In the genomic region with DNA sequence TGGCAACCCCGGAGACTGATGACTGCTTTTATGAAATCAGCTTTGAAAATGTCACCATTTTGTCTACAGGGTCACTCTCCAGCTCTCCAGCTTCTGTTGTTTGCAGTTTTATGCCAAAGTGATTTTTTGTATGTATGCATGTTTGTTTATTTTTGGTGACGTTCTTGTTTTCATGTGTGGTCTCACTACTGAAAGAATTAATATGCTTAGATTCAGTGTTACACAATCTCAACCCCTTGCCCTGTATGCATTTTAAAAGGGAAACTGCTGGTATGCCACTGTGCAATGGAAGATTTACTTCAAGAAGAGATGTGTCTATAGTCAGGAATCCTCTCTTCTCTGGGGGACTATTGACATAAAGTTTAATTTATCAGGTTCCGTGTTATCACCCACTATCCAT, we compare ENCODE assay signal across 24 mouse cellular contexts. TPM values are rescaled to one million over a fixed set of nuclear protein-coding genes. Genes with fewer than 3 reads are reported as not detected.
"Had no signal": no experiment of that assay in that cellular context is flagged by ENCODE, and none has a peak within 500 bp of the region (broad histone marks: within the 10 kb centered on the region; RNA-seq: fewer than 3 reads in every experiment).

No protein-coding gene starts in this region.

- H3K27ac ChIP-seq: hindbrain, postnatal 0 days; left cerebral cortex, adult 2 months; liver, embryonic 13.5 days; midbrain, embryonic 10.5 days; midbrain, embryonic 13.5 days; neural tube, embryonic 13.5 days; stomach, embryonic 15.5 days had no signal

- H3K4me2 ChIP-seq: liver, embryonic 13.5 days; midbrain, embryonic 13.5 days; neural tube, embryonic 13.5 days; stomach, embryonic 15.5 days had no signal

- H3K9ac ChIP-seq: liver, embryonic 13.5 days; midbrain, embryonic 13.5 days; neural tube, embryonic 13.5 days; stomach, embryonic 15.5 days had no signal

- H3K4me3 ChIP-seq: left cerebral cortex, adult 2 months; liver, embryonic 13.5 days; megakaryocyte, embryonic 14.5 days; midbrain, embryonic 10.5 days; midbrain, embryonic 13.5 days; myocyte; neural tube, embryonic 13.5 days; stomach, embryonic 15.5 days had no signal

- H3K36me3 ChIP-seq: liver, embryonic 13.5 days; midbrain, embryonic 10.5 days; midbrain, embryonic 13.5 days; neural tube, embryonic 13.5 days; stomach, embryonic 15.5 days had no signal

- ATAC-seq: hindbrain, postnatal 0 days; inflammation-experienced regulatory T-cells, adult 6 months; intestine, embryonic 16.5 days; midbrain, embryonic 13.5 days; midbrain, embryonic 16.5 days had no signal

- DNase-seq: kidney, adult 18-20 months; kidney, postnatal 14 days; layer of hippocampus, postnatal 36 days; liver, embryonic 13.5 days; lung, postnatal 36 days; retina, postnatal 1 day; right cerebral cortex, postnatal 25 days; spleen, adult 18-20 months; thymus, postnatal 25 days had no signal

- H3K4me1 ChIP-seq: liver, embryonic 13.5 days; megakaryocyte, embryonic 14.5 days; midbrain, embryonic 10.5 days; midbrain, embryonic 13.5 days; neural tube, embryonic 13.5 days; stomach, embryonic 15.5 days had no signal

- H3K27me3 ChIP-seq: liver, embryonic 13.5 days; megakaryocyte, embryonic 14.5 days; midbrain, embryonic 13.5 days; neural tube, embryonic 13.5 days; stomach, embryonic 15.5 days had no signal

- H3K9me3 ChIP-seq: liver, embryonic 13.5 days; midbrain, embryonic 10.5 days; midbrain, embryonic 13.5 days; neural tube, embryonic 13.5 days; stomach, embryonic 15.5 days had no signal

RNA-seq across cellular contexts. Expression of a gene that starts 19.2 kb away (rescaled TPM):
- polyA plus RNA-seq: inflammation-experienced regulatory T-cells, adult 6 months had no signal

RNA-seq across cellular contexts. Expression of a gene that starts 48.3 kb away (rescaled TPM):
- polyA plus RNA-seq: hindbrain, postnatal 0 days; inflammation-experienced regulatory T-cells, adult 6 months; intestine, embryonic 16.5 days; limb, embryonic 11.5 days; liver, adult 2 months; liver, embryonic 13.5 days; liver, embryonic 16.5 days; midbrain, embryonic 10.5 days; midbrain, embryonic 13.5 days; midbrain, embryonic 16.5 days; myocyte; neural tube, embryonic 13.5 days; stomach, embryonic 15.5 days; thymus, postnatal 0 days had no signal
